Mouse (Mus musculus): ENCODE results near the gene Nmrk2. TPM values are rescaled to one million over a fixed set of nuclear protein-coding genes. Genes with fewer than 3 reads are reported as not detected.

Gene Nmrk2
- polyA plus RNA-seq, 1 experiment from 2014 or later, result not detected

GRCm38 (mm10) chr10:81154313-81154712 is 47.5 kb downstream of the Nmrk2 start:
- 85% methylated on average over 12 of the region's 12 CpGs for WGBS (ENCODE audit: insufficient replicate concordance)
- H3K36me3 ChIP-seq (replicated peaks; ENCODE audit: insufficient read depth, low read length), result peaks cover 78% of the 10 kb centered on the region
- no peak overlapping the region for H3K27ac ChIP-seq (ENCODE audit: low read depth)
- peaks cover 4% of the 10 kb centered on the region for H3K4me1 ChIP-seq (ENCODE audit: insufficient read depth)
- H3K9ac ChIP-seq (replicated peaks), result no peak overlapping the region
- H3K4me3 ChIP-seq (ENCODE audit: low read depth, low read length), result no peak overlapping the region
- H3K9me3 ChIP-seq (ENCODE audit: low read length), result no peaks in the 10 kb centered on the region
- H3K4me2 ChIP-seq (ENCODE audit: low read depth, low read length), result no peak overlapping the region
- ATAC-seq, result no peak
- DNase-seq, result no peak
- TF ChIP-seq EP300 (IDR thresholded peaks at IDR 0.05; ENCODE audit: low read depth) (no peak), CTCF (IDR thresholded peaks at IDR 0.05; ENCODE audit: low read depth) (no peak)
- H3K27me3 ChIP-seq (ENCODE audit: insufficient read depth, low read length), result no peaks in the 10 kb centered on the region

GRCm38 (mm10) chr10:81152609-81153008 is 49.2 kb downstream of the Nmrk2 start:
- Histone ChIP-seq H3K27ac (ENCODE audit: low read depth) (peak overlapping the region; percentile 76), H3K4me3 (ENCODE audit: low read depth, low read length) (no peak overlapping the region), H3K4me1 (ENCODE audit: insufficient read depth) (peaks cover 4% of the 10 kb centered on the region), H3K9ac (replicated peaks) (peak overlapping the region; percentile 36; the same call in 1 of the 2 replicates), H3K4me2 (ENCODE audit: low read depth, low read length) (no peak overlapping the region), H3K9me3 (ENCODE audit: low read length) (no peaks in the 10 kb centered on the region), H3K36me3 (replicated peaks; ENCODE audit: insufficient read depth, low read length) (peaks cover 86% of the 10 kb centered on the region), H3K27me3 (ENCODE audit: insufficient read depth, low read length) (no peaks in the 10 kb centered on the region)
- WGBS (ENCODE audit: insufficient replicate concordance), result 60% methylated on average over 12 of the region's 12 CpGs
- peak; percentile 47 for ATAC-seq
- TF ChIP-seq CTCF (IDR thresholded peaks at IDR 0.05; ENCODE audit: low read depth), result no peak
- no peak for TF ChIP-seq EP300 (IDR thresholded peaks at IDR 0.05; ENCODE audit: low read depth)
- no peak for DNase-seq

GRCm38 (mm10) chr10:81151261-81151660 is 50.6 kb downstream of the Nmrk2 start:
- no peak for TF ChIP-seq EP300 (IDR thresholded peaks at IDR 0.05; ENCODE audit: low read depth)
- TF ChIP-seq CTCF (IDR thresholded peaks at IDR 0.05; ENCODE audit: low read depth), result no peak
- peaks cover 4% of the 10 kb centered on the region for H3K4me1 ChIP-seq (ENCODE audit: insufficient read depth)
- H3K9me3 ChIP-seq (ENCODE audit: low read length), result no peaks in the 10 kb centered on the region
- no peaks in the 10 kb centered on the region for H3K27me3 ChIP-seq (ENCODE audit: insufficient read depth, low read length)
- DNase-seq (no peak), ATAC-seq (no peak)
- H3K27ac ChIP-seq (ENCODE audit: low read depth), result no peak overlapping the region
- H3K36me3 ChIP-seq (replicated peaks; ENCODE audit: insufficient read depth, low read length), result peaks cover 86% of the 10 kb centered on the region
- H3K4me2 ChIP-seq (ENCODE audit: low read depth, low read length), result no peak overlapping the region
- no peak overlapping the region for H3K9ac ChIP-seq (replicated peaks)
- 66% methylated on average over 6 of the region's 6 CpGs for WGBS (ENCODE audit: insufficient replicate concordance)
- no peak overlapping the region for H3K4me3 ChIP-seq (ENCODE audit: low read depth, low read length)

Other genes starting within 250 kb of the Nmrk2 start
- gene Gng7, start 187.1 kb downstream of the Nmrk2 start, polyA plus RNA-seq (2015; fragmentation: Nextera tagmentation; extraction: Ambion mirVana), result 1.3 TPM in 2 replicates
- not detected in 2 replicates for gene Diras1, start 176.4 kb downstream of the Nmrk2 start, polyA plus RNA-seq (2015; fragmentation: Nextera tagmentation; extraction: Ambion mirVana)
- 4.6 and 4.7 TPM in 2 replicates for gene Slc39a3, start 164.6 kb downstream of the Nmrk2 start, polyA plus RNA-seq (2015; fragmentation: Nextera tagmentation; extraction: Ambion mirVana)
- 50.2 and 50.6 TPM in 2 replicates for gene Sgta, start 141.9 kb downstream of the Nmrk2 start, polyA plus RNA-seq (2015; fragmentation: Nextera tagmentation; extraction: Ambion mirVana)
- gene Thop1, start 132.0 kb downstream of the Nmrk2 start, polyA plus RNA-seq (2015; fragmentation: Nextera tagmentation; extraction: Ambion mirVana), result 7.4 and 8.1 TPM in 2 replicates
- gene Creb3l3, start 103.2 kb downstream of the Nmrk2 start, polyA plus RNA-seq (2015; fragmentation: Nextera tagmentation; extraction: Ambion mirVana), result 181 and 183 TPM in 2 replicates
- 93.2 and 93.9 TPM in 2 replicates for gene Map2k2, start 96.1 kb downstream of the Nmrk2 start, polyA plus RNA-seq (2015; fragmentation: Nextera tagmentation; extraction: Ambion mirVana)
- 29.7 and 33.8 TPM in 2 replicates for gene Zbtb7a, start 66.8 kb downstream of the Nmrk2 start, polyA plus RNA-seq (2015; fragmentation: Nextera tagmentation; extraction: Ambion mirVana)
- 14.6 and 16.1 TPM in 2 replicates for gene Pias4, start 34.1 kb downstream of the Nmrk2 start, polyA plus RNA-seq (2015; fragmentation: Nextera tagmentation; extraction: Ambion mirVana)
- 310 and 313 TPM in 2 replicates for gene Eef2, start 25.4 kb downstream of the Nmrk2 start, polyA plus RNA-seq (2015; fragmentation: Nextera tagmentation; extraction: Ambion mirVana)
- 15.3 and 17.2 TPM in 2 replicates for gene Dapk3, start 19.0 kb downstream of the Nmrk2 start, polyA plus RNA-seq (2015; fragmentation: Nextera tagmentation; extraction: Ambion mirVana)
- not detected in 2 replicates for gene 4930442H23Rik, start 18.2 kb downstream of the Nmrk2 start, polyA plus RNA-seq (2015; fragmentation: Nextera tagmentation; extraction: Ambion mirVana)
- gene Atcay, start 28.8 kb upstream of the Nmrk2 start, polyA plus RNA-seq (2015; fragmentation: Nextera tagmentation; extraction: Ambion mirVana), result not detected in 2 replicates
- gene Zfr2, start 31.1 kb upstream of the Nmrk2 start, polyA plus RNA-seq (2015; fragmentation: Nextera tagmentation; extraction: Ambion mirVana), result 0.09 and 0.61 TPM in 2 replicates
- 1.7 TPM in 2 replicates for gene Matk, start 50.9 kb upstream of the Nmrk2 start, polyA plus RNA-seq (2015; fragmentation: Nextera tagmentation; extraction: Ambion mirVana)
- 110 and 112 TPM in 2 replicates for gene Mrpl54, start 64.9 kb upstream of the Nmrk2 start, polyA plus RNA-seq (2015; fragmentation: Nextera tagmentation; extraction: Ambion mirVana)
- gene Apba3, start 64.9 kb upstream of the Nmrk2 start, polyA plus RNA-seq (2015; fragmentation: Nextera tagmentation; extraction: Ambion mirVana), result 21.1 and 23.2 TPM in 2 replicates
- gene Tjp3, start 89.5 kb upstream of the Nmrk2 start, polyA plus RNA-seq (2015; fragmentation: Nextera tagmentation; extraction: Ambion mirVana), result 1.7 and 1.8 TPM in 2 replicates
- gene Pip5k1c, start 90.9 kb upstream of the Nmrk2 start, polyA plus RNA-seq (2015; fragmentation: Nextera tagmentation; extraction: Ambion mirVana), result 8.8 and 9.7 TPM in 2 replicates
- gene Cactin, start 119.1 kb upstream of the Nmrk2 start, polyA plus RNA-seq (2015; fragmentation: Nextera tagmentation; extraction: Ambion mirVana), result 12.4 and 12.9 TPM in 2 replicates
- 5.2 and 5.4 TPM in 2 replicates for gene Tbxa2r, start 126.7 kb upstream of the Nmrk2 start, polyA plus RNA-seq (2015; fragmentation: Nextera tagmentation; extraction: Ambion mirVana)
- 0.02 and 0.08 TPM in 2 replicates for gene Gipc3, start 141.2 kb upstream of the Nmrk2 start, polyA plus RNA-seq (2015; fragmentation: Nextera tagmentation; extraction: Ambion mirVana)
- 26.4 and 27.1 TPM in 2 replicates for gene Hmg20b, start 148.4 kb upstream of the Nmrk2 start, polyA plus RNA-seq (2015; fragmentation: Nextera tagmentation; extraction: Ambion mirVana)
- 6.8 and 7.9 TPM in 2 replicates for gene Mfsd12, start 155.4 kb upstream of the Nmrk2 start, polyA plus RNA-seq (2015; fragmentation: Nextera tagmentation; extraction: Ambion mirVana)
- 0.71 and 0.94 TPM in 2 replicates for gene 4930404N11Rik, start 163.8 kb upstream of the Nmrk2 start, polyA plus RNA-seq (2015; fragmentation: Nextera tagmentation; extraction: Ambion mirVana)
- 69.7 and 74.6 TPM in 2 replicates for gene Fzr1, start 176.5 kb upstream of the Nmrk2 start, polyA plus RNA-seq (2015; fragmentation: Nextera tagmentation; extraction: Ambion mirVana)
- 39.3 and 42.1 TPM in 2 replicates for gene Dohh, start 182.4 kb upstream of the Nmrk2 start, polyA plus RNA-seq (2015; fragmentation: Nextera tagmentation; extraction: Ambion mirVana)
- gene Gm48551, start 182.4 kb upstream of the Nmrk2 start, polyA plus RNA-seq (2015; fragmentation: Nextera tagmentation; extraction: Ambion mirVana), result 0.40 and 0.70 TPM in 2 replicates
- not detected in 2 replicates for gene Gm48552, start 187.0 kb upstream of the Nmrk2 start, polyA plus RNA-seq (2015; fragmentation: Nextera tagmentation; extraction: Ambion mirVana)
- gene Smim24, start 191.0 kb upstream of the Nmrk2 start, polyA plus RNA-seq (2015; fragmentation: Nextera tagmentation; extraction: Ambion mirVana), result 1.7 and 2.0 TPM in 2 replicates